Mouse (Mus musculus): ENCODE data around the gene Ascc1. TPM values are rescaled to one million over a fixed set of nuclear protein-coding genes. Genes with fewer than 3 reads are reported as not detected.

Ascc1 gene
- total RNA-seq, 2 experiments from 2014 or later = 26.6 to 30.7 TPM

GRCm38 (mm10) chr10:60019299-60019698 is 16.7 kb downstream of the Ascc1 start:
- DNase-seq = no peak

GRCm38 (mm10) chr10:60023751-60024150 is 21.1 kb downstream of the Ascc1 start:
- no peak for DNase-seq

- DNase-seq = no peak
These were observed 24.3 kb downstream of the Ascc1 start for GRCm38 (mm10) chr10:60026759-60027395.

- DNase-seq = no peak
These were observed 25.0 kb downstream of the Ascc1 start for GRCm38 (mm10) chr10:60027619-60028084.

- no peak for DNase-seq
These were observed 25.6 kb downstream of the Ascc1 start for GRCm38 (mm10) chr10:60028181-60028580.

- DNase-seq = peak; percentile 72
These were observed 26.4 kb downstream of the Ascc1 start for GRCm38 (mm10) chr10:60028979-60029378.

GRCm38 (mm10) chr10:60029387-60029786 is 26.8 kb downstream of the Ascc1 start:
- no peak for DNase-seq

GRCm38 (mm10) chr10:60031562-60031961 is 29.0 kb downstream of the Ascc1 start:
- peak; percentile 44 for DNase-seq

GRCm38 (mm10) chr10:60031985-60032384 is 29.4 kb downstream of the Ascc1 start:
- no peak for DNase-seq

GRCm38 (mm10) chr10:60032622-60033021 is 30.0 kb downstream of the Ascc1 start:
- no peak for DNase-seq

- DNase-seq = no peak
These were observed 30.5 kb downstream of the Ascc1 start for GRCm38 (mm10) chr10:60033064-60033463.

- peak; percentile 42 for DNase-seq
These were observed 32.0 kb downstream of the Ascc1 start for GRCm38 (mm10) chr10:60034621-60035020.

- no peak for DNase-seq
These were observed 33.1 kb downstream of the Ascc1 start for GRCm38 (mm10) chr10:60035744-60036143.

- no peak for DNase-seq
These were observed 39.8 kb downstream of the Ascc1 start for GRCm38 (mm10) chr10:60042350-60042922.

GRCm38 (mm10) chr10:60046696-60047095 is 44.1 kb downstream of the Ascc1 start:
- DNase-seq = no peak

GRCm38 (mm10) chr10:60050581-60050980 is 48.0 kb downstream of the Ascc1 start:
- DNase-seq = no peak

- no peak for DNase-seq
These were observed 50.5 kb downstream of the Ascc1 start for GRCm38 (mm10) chr10:60053073-60053472.

GRCm38 (mm10) chr10:60062173-60062572 is 59.6 kb downstream of the Ascc1 start:
- no peak for DNase-seq

GRCm38 (mm10) chr10:60062931-60063330 is 60.3 kb downstream of the Ascc1 start:
- DNase-seq = no peak

- peak; percentile 42 for DNase-seq
These were observed 63.9 kb downstream of the Ascc1 start for GRCm38 (mm10) chr10:60066524-60066923.

GRCm38 (mm10) chr10:60075159-60075558 is 72.6 kb downstream of the Ascc1 start:
- DNase-seq = no peak

GRCm38 (mm10) chr10:60077226-60077625 is 74.6 kb downstream of the Ascc1 start:
- DNase-seq = no peak

GRCm38 (mm10) chr10:60077736-60078560 is 75.3 kb downstream of the Ascc1 start:
- no peak for DNase-seq

All from adrenal gland, postnatal 10 days (tissue).